Mouse (Mus musculus): ENCODE data around the gene Adgrl1. TPM values are rescaled to one million over a fixed set of nuclear protein-coding genes. Genes with fewer than 3 reads are reported as not detected.
"Not testable (repeated sequence)": the region's sequence is repeated elsewhere in the genome, so short reads cannot be mapped to it uniquely, and the experiment has no call there.

The Adgrl1 gene
- polyA plus RNA-seq, 1 experiment from 2014 or later, result 7.1 TPM

- Histone ChIP-seq H3K36me3 (peaks cover 12% of the 10 kb centered on the region; the same call in 1 of the 2 replicates), H3K4me2 (peak overlapping the region; percentile 38; the same call in 1 of the 2 replicates), H3K9me3 (replicated peaks) (no peaks in the 10 kb centered on the region), H3K4me3 (no peak overlapping the region), H3K27me3 (no peaks in the 10 kb centered on the region), H3K4me1 (replicated peaks) (peaks cover 73% of the 10 kb centered on the region), H3K27ac (peak overlapping the region; percentile 97; the same call in 1 of the 2 replicates), H3K9ac (0 out of 2 replicates have a peak overlapping the region, but pooled peaks have one; percentile 5)
- 81% methylated on average over 5 of the region's 5 CpGs for WGBS
- ATAC-seq (replicated peaks; ENCODE audit: insufficient number of reproducible peaks, insufficient read depth, low FRiP score, low read depth), result no peak
These were observed 77.0 kb downstream of the Adgrl1 start for GRCm38 (mm10) chr8:83976779-83977350.

- Histone ChIP-seq H3K9me3 (replicated peaks) (no peaks in the 10 kb centered on the region), H3K36me3 (peaks cover 17% of the 10 kb centered on the region), H3K4me2 (peak overlapping the region; percentile 38), H3K27me3 (no peaks in the 10 kb centered on the region), H3K4me1 (replicated peaks) (peaks cover 70% of the 10 kb centered on the region), H3K4me3 (0 out of 2 replicates have a peak overlapping the region, but pooled peaks have one; percentile 3), H3K27ac (peak overlapping the region; percentile 97), H3K9ac (peak overlapping the region; percentile 5; the same call in 1 of the 2 replicates)
- ATAC-seq (replicated peaks; ENCODE audit: insufficient number of reproducible peaks, insufficient read depth, low FRiP score, low read depth), result no peak
- 33% methylated on average over 6 of the region's 6 CpGs for WGBS
These were observed 77.7 kb downstream of the Adgrl1 start for GRCm38 (mm10) chr8:83977646-83978045.

- H3K9ac ChIP-seq, result 0 out of 2 replicates have a peak overlapping the region, but pooled peaks have one; percentile 5
- H3K27ac ChIP-seq, result peak overlapping the region; percentile 97
- WGBS, result 64% methylated on average over 9 of the region's 9 CpGs
- peaks cover 23% of the 10 kb centered on the region for H3K36me3 ChIP-seq
- 0 out of 2 replicates have a peak overlapping the region, but pooled peaks have one; percentile 3 for H3K4me3 ChIP-seq
- peak overlapping the region; percentile 38 for H3K4me2 ChIP-seq
- H3K4me1 ChIP-seq (replicated peaks), result peaks cover 70% of the 10 kb centered on the region
- no peak for ATAC-seq (replicated peaks; ENCODE audit: insufficient number of reproducible peaks, insufficient read depth, low FRiP score, low read depth)
- H3K9me3 ChIP-seq (replicated peaks), result no peaks in the 10 kb centered on the region
- H3K27me3 ChIP-seq, result no peaks in the 10 kb centered on the region
These were observed 78.3 kb downstream of the Adgrl1 start for GRCm38 (mm10) chr8:83978200-83978599.

GRCm38 (mm10) chr8:83980250-83980649 lies 80.3 kb downstream of the Adgrl1 start:
- Histone ChIP-seq H3K27ac (peak overlapping the region; percentile 97), H3K4me1 (replicated peaks) (peaks cover 52% of the 10 kb centered on the region), H3K36me3 (peaks cover 40% of the 10 kb centered on the region), H3K27me3 (no peaks in the 10 kb centered on the region), H3K4me2 (peak overlapping the region; percentile 26), H3K9me3 (replicated peaks) (no peaks in the 10 kb centered on the region), H3K9ac (peak overlapping the region; percentile 26), H3K4me3 (no peak overlapping the region)
- WGBS, result 38% methylated on average over 1 of the region's 1 CpGs
- peak; percentile 97 for ATAC-seq (replicated peaks; ENCODE audit: insufficient number of reproducible peaks, insufficient read depth, low FRiP score, low read depth)

- peaks cover 44% of the 10 kb centered on the region for H3K36me3 ChIP-seq
- peak overlapping the region; percentile 19; the same call in 1 of the 2 replicates for H3K4me2 ChIP-seq
- no peaks in the 10 kb centered on the region for H3K9me3 ChIP-seq (replicated peaks)
- H3K27ac ChIP-seq, result peak overlapping the region; percentile 97
- WGBS, result 57% methylated on average over 8 of the region's 8 CpGs
- H3K4me1 ChIP-seq (replicated peaks), result peaks cover 50% of the 10 kb centered on the region
- peak; percentile 77 for ATAC-seq (replicated peaks; ENCODE audit: insufficient number of reproducible peaks, insufficient read depth, low FRiP score, low read depth)
- no peaks in the 10 kb centered on the region for H3K27me3 ChIP-seq
- H3K9ac ChIP-seq, result peak overlapping the region; percentile 25; the same call in 1 of the 2 replicates
- no peak overlapping the region for H3K4me3 ChIP-seq
These were observed 80.9 kb downstream of the Adgrl1 start for GRCm38 (mm10) chr8:83980845-83981244.

- Histone ChIP-seq H3K27me3 (no peaks in the 10 kb centered on the region), H3K9me3 (replicated peaks) (no peaks in the 10 kb centered on the region), H3K4me2 (no peak overlapping the region), H3K9ac (no peak overlapping the region), H3K4me1 (replicated peaks) (peaks cover 44% of the 10 kb centered on the region), H3K4me3 (no peak overlapping the region), H3K36me3 (peaks cover 51% of the 10 kb centered on the region), H3K27ac (peak overlapping the region; percentile 97)
- WGBS, result 89% methylated on average over 7 of the region's 7 CpGs
- ATAC-seq (replicated peaks; ENCODE audit: insufficient number of reproducible peaks, insufficient read depth, low FRiP score, low read depth), result no peak
These were observed 81.6 kb downstream of the Adgrl1 start for GRCm38 (mm10) chr8:83981533-83981932.

GRCm38 (mm10) chr8:83982449-83982848 lies 82.5 kb downstream of the Adgrl1 start:
- H3K4me2 ChIP-seq, result no peak overlapping the region
- peaks cover 60% of the 10 kb centered on the region for H3K36me3 ChIP-seq
- no peak overlapping the region for H3K27ac ChIP-seq
- H3K27me3 ChIP-seq, result no peaks in the 10 kb centered on the region
- no peak for ATAC-seq (replicated peaks; ENCODE audit: insufficient number of reproducible peaks, insufficient read depth, low FRiP score, low read depth)
- no peak overlapping the region for H3K9ac ChIP-seq
- WGBS, result 72% methylated on average over 4 of the region's 4 CpGs
- peaks cover 35% of the 10 kb centered on the region for H3K4me1 ChIP-seq (replicated peaks)
- H3K9me3 ChIP-seq (replicated peaks), result no peaks in the 10 kb centered on the region
- H3K4me3 ChIP-seq, result no peak overlapping the region

- not testable (repeated sequence) for H3K27ac ChIP-seq
- WGBS, result 96% methylated on average over 2 of the region's 2 CpGs
These were observed 83.3 kb downstream of the Adgrl1 start for GRCm38 (mm10) chr8:83983222-83983621.

GRCm38 (mm10) chr8:83989243-83989642 lies 89.3 kb downstream of the Adgrl1 start:
- H3K9ac ChIP-seq, result no peak overlapping the region
- H3K36me3 ChIP-seq, result peaks cover 85% of the 10 kb centered on the region
- H3K9me3 ChIP-seq (replicated peaks), result no peaks in the 10 kb centered on the region
- H3K4me3 ChIP-seq, result no peak overlapping the region
- no peaks in the 10 kb centered on the region for H3K27me3 ChIP-seq
- 80% methylated on average over 7 of the region's 7 CpGs for WGBS
- no peak overlapping the region for H3K4me2 ChIP-seq
- H3K4me1 ChIP-seq (replicated peaks), result no peaks in the 10 kb centered on the region
- no peak for ATAC-seq (replicated peaks; ENCODE audit: insufficient number of reproducible peaks, insufficient read depth, low FRiP score, low read depth)
- no peak overlapping the region for H3K27ac ChIP-seq

More at GRCm38 (mm10) chr8:83983222-83983621, 83.3 kb downstream of the Adgrl1 start:
- ATAC-seq (replicated peaks; ENCODE audit: insufficient number of reproducible peaks, insufficient read depth, low FRiP score, low read depth); H3K9ac ChIP-seq; H3K9me3 ChIP-seq (replicated peaks); H3K27me3 ChIP-seq; H3K4me2 ChIP-seq; H3K4me3 ChIP-seq: not testable (repeated sequence)
- H3K4me1 ChIP-seq (replicated peaks), result peaks cover 27% of the 10 kb centered on the region
- peaks cover 68% of the 10 kb centered on the region for H3K36me3 ChIP-seq

GRCm38 (mm10) chr8:83990170-83990569 lies 90.3 kb downstream of the Adgrl1 start:
- no peak overlapping the region for H3K27ac ChIP-seq
- no peaks in the 10 kb centered on the region for H3K27me3 ChIP-seq
- no peak for ATAC-seq (replicated peaks; ENCODE audit: insufficient number of reproducible peaks, insufficient read depth, low FRiP score, low read depth)
- no peaks in the 10 kb centered on the region for H3K9me3 ChIP-seq (replicated peaks)
- no peak overlapping the region for H3K9ac ChIP-seq
- WGBS, result 90% methylated on average over 14 of the region's 14 CpGs
- H3K4me3 ChIP-seq, result no peak overlapping the region
- no peaks in the 10 kb centered on the region for H3K4me1 ChIP-seq (replicated peaks)
- H3K36me3 ChIP-seq, result peaks cover 85% of the 10 kb centered on the region
- H3K4me2 ChIP-seq, result no peak overlapping the region
